Mouse (Mus musculus) bone marrow macrophage, adult 2 months (primary cell): ENCODE results near the gene Eef1b2.

ENCODE experiments used
- CTCF ChIP-seq: IDR thresholded peaks from 2 replicates; pipeline ENCODE4 v1.5.1; 2012; ENCODE audit warnings: low read depth, mild to moderate bottlenecking, low read length, moderate library complexity
- POLR2A ChIP-seq: IDR thresholded peaks from 2 replicates; pipeline ENCODE4 v1.6.1; 2012; ENCODE audit warnings: mild to moderate bottlenecking, low read depth, low read length, borderline replicate concordance

- TF ChIP-seq POLR2A (no peak), CTCF (no peak)
Observed at GRCm38 (mm10) chr1:63129857-63130690, 46.6 kb upstream of the Eef1b2 start.
